Mouse (Mus musculus): Measurements from ENCODE around the gene Olfr228. TPM values are rescaled to one million over a fixed set of nuclear protein-coding genes. Genes with fewer than 3 reads are reported as not detected.
"Not testable (repeated sequence)": the region's sequence is repeated elsewhere in the genome, so short reads cannot be mapped to it uniquely, and the experiment has no call there.

Olfr228 gene
- polyA plus RNA-seq (2015; fragmentation: Nextera tagmentation; extraction: Ambion mirVana), result not detected in 2 replicates

DNA sequence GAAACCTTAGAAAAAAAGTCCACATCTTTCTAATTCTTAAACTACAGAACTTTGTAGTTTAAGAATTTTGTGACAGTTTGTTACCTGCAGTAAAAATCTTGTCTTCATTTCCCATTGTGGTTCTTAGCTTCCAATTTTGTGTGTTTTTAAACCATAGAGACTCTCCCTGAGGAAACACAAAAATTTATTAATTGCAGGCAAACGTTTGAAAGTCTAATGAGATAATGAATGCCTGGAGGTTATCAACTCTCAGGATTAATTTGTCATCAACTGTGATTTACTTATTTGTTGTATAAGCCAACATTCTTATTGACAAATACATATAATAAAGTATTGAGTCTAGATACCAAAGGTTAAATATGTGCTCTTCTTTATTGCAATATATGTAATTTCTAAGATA is at the start of gene Olfr228:
Gene Olfr228 (minus strand): TSS at position 101 of the 400 bp plus-strand sequence.
- no peak within 1 kb of the TSS for H3K9ac ChIP-seq (ENCODE audit: low read depth, low read length)
- no peaks in the 10 kb centered on the region for H3K9me3 ChIP-seq (replicated peaks; ENCODE audit: control insufficient read depth, low read length)
- no peaks in the 10 kb centered on the region for H3K36me3 ChIP-seq (ENCODE audit: control insufficient read depth, insufficient read depth)
- H3K4me3 ChIP-seq (ENCODE audit: low read depth, low read length), result no peak within 1 kb of the TSS
- no peaks in the 10 kb centered on the region for H3K4me1 ChIP-seq (ENCODE audit: control insufficient read depth, low read depth, low read length)
- H3K27ac ChIP-seq (ENCODE audit: low read length), result no peak within 1 kb of the TSS
- no peak within 1 kb of the TSS for H3K4me2 ChIP-seq (ENCODE audit: low read depth, low read length)
- 28% methylated on average over 1 of the region's 1 CpGs for WGBS (ENCODE audit: insufficient replicate concordance)
- ATAC-seq (ENCODE audit: low read depth), result no peak
- H3K27me3 ChIP-seq (ENCODE audit: control insufficient read depth, insufficient read depth, low read depth, low read length), result no peaks in the 10 kb centered on the region

DNA sequence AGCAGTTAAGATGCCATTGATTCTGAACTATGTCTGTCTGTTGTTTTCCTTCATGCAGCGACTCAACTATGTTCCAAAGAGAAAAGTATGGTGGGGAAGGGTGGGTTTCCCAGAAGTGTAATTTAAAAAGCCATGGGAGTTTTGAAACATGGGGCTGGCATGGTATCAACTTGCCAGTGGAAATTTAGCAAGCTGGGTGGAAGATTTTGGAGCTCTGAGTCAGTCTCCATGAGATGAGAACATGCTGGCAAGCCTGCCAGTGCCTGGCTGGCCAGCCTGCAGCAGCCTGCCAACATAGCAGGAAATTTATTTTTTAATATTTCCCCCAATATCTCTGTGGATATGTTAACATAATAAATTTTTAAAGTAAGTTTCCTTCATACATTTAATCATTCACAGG is 43.8 kb upstream of the Olfr228 start:
- Histone ChIP-seq H3K27me3 (ENCODE audit: control insufficient read depth, insufficient read depth, low read depth, low read length) (no peaks in the 10 kb centered on the region), H3K4me1 (ENCODE audit: control insufficient read depth, low read depth, low read length) (no peaks in the 10 kb centered on the region), H3K36me3 (ENCODE audit: control insufficient read depth, insufficient read depth) (no peaks in the 10 kb centered on the region), H3K4me3 (ENCODE audit: low read depth, low read length) (no peak overlapping the region), H3K9me3 (replicated peaks; ENCODE audit: control insufficient read depth, low read length) (no peaks in the 10 kb centered on the region; the same call in 1 of the 2 replicates), H3K9ac (ENCODE audit: low read depth, low read length) (no peak overlapping the region), H3K4me2 (ENCODE audit: low read depth, low read length) (no peak overlapping the region), H3K27ac (ENCODE audit: low read length) (no peak overlapping the region)
- 43% methylated on average over 1 of the region's 1 CpGs for WGBS (ENCODE audit: insufficient replicate concordance)
- no peak for ATAC-seq (ENCODE audit: low read depth)

DNA sequence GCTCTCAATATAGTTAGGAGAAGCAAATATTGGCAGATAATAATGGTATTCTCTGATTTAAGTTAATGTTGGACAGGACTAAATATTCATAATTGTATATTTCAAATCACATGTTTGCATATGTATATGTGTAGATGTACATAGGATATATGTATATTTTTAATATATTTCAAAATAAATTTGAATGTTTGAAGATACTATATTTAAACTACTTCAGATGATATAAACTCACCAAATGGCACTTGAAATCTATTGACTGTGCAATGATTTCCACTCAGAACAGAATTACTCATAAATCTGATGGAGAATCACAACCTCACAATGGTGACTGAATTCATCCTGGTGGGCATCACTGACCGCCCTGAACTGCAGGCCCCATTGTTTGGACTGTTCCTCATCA is 21.0 kb upstream of the Olfr228 start, which contains the start of gene Olfr1076:
Gene Olfr1076 (plus strand): TSS at position 301 of the 400 bp plus-strand sequence.
- no peak for ATAC-seq (ENCODE audit: low read depth)
- no peaks in the 10 kb centered on the region for H3K27me3 ChIP-seq (ENCODE audit: control insufficient read depth, insufficient read depth, low read depth, low read length)
- WGBS (ENCODE audit: insufficient replicate concordance), result 61% methylated on average over 1 of the region's 1 CpGs

DNA sequence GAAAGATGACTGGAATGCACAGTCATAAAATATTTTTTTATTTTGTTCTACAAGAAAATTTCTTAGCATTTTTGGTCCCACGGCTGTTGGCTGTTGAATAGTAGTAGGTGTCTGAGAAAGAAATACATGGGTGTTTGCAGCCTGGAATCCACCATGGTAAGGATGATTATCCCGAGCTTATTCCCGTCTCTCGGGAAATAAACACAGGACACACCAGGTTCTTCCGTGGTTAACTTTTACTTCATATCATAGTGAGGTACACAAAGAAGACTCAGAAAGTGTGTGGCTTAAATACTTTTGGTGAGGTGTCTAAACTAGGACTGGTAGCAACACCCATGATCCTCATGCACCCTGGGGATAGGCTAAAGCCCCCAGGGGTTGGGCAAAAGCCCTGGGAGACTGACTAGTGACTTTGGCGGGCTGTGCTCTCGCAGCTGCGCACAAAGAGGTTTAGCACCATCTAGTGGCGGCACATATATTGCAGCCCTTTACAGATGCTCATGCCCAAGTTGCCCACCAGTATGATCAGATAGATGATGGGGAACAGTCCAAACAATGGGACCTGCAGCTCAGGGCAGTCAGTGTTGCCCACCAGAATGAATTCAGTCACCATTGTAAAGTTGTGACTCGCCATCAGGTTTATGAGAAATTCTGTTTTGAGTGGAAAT is 22.6 kb downstream of the Olfr228 start:
- Histone ChIP-seq H3K27me3 (ENCODE audit: control insufficient read depth, insufficient read depth, low read depth, low read length) (no peaks in the 10 kb centered on the region), H3K9ac (ENCODE audit: low read depth, low read length) (no peak overlapping the region), H3K4me2 (ENCODE audit: low read depth, low read length) (no peak overlapping the region), H3K27ac (ENCODE audit: low read length) (no peak overlapping the region), H3K4me3 (ENCODE audit: low read depth, low read length) (no peak overlapping the region), H3K4me1 (ENCODE audit: control insufficient read depth, low read depth, low read length) (no peaks in the 10 kb centered on the region), H3K9me3 (replicated peaks; ENCODE audit: control insufficient read depth, low read length) (no peaks in the 10 kb centered on the region), H3K36me3 (ENCODE audit: control insufficient read depth, insufficient read depth) (no peaks in the 10 kb centered on the region)
- ATAC-seq (ENCODE audit: low read depth), result no peak
- 29% methylated on average over 10 of the region's 10 CpGs for WGBS (ENCODE audit: insufficient replicate concordance)

More for the DNA sequence above, 21.0 kb upstream of the Olfr228 start, which contains the start of gene Olfr1076:
- Histone ChIP-seq H3K27ac (ENCODE audit: low read length) (no peak within 1 kb of the TSS), H3K9me3 (replicated peaks; ENCODE audit: control insufficient read depth, low read length) (no peaks in the 10 kb centered on the region), H3K4me2 (ENCODE audit: low read depth, low read length) (no peak within 1 kb of the TSS), H3K4me1 (ENCODE audit: control insufficient read depth, low read depth, low read length) (no peaks in the 10 kb centered on the region), H3K36me3 (ENCODE audit: control insufficient read depth, insufficient read depth) (no peaks in the 10 kb centered on the region), H3K4me3 (ENCODE audit: low read depth, low read length) (no peak within 1 kb of the TSS), H3K9ac (ENCODE audit: low read depth, low read length) (no peak within 1 kb of the TSS)

DNA sequence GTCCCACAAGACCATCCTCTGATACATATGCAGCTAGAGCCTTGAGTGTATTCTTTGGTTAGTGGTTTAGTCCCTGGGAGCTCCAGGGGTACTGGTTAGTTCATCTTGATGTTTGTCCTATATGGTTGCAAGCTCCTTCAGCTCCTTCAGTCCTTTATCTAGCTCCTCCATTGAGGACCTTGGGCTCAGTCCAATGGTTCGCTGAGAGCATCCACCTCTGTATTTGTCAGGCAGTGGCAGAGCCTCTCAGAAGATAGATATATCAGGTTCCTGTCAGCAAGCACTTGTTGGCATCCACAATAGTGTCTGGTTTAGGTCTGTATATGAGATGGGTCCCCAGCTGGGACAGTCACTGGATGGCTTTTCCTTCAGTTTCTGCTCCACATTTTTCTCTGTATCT is 26.8 kb downstream of the Olfr228 start:
- ATAC-seq (ENCODE audit: low read depth), result no peak
- Histone ChIP-seq H3K27ac (ENCODE audit: low read length) (no peak overlapping the region), H3K9ac (ENCODE audit: low read depth, low read length) (no peak overlapping the region), H3K36me3 (ENCODE audit: control insufficient read depth, insufficient read depth) (no peaks in the 10 kb centered on the region), H3K4me3 (ENCODE audit: low read depth, low read length) (no peak overlapping the region), H3K4me1 (ENCODE audit: control insufficient read depth, low read depth, low read length) (no peaks in the 10 kb centered on the region), H3K9me3 (replicated peaks; ENCODE audit: control insufficient read depth, low read length) (no peaks in the 10 kb centered on the region), H3K27me3 (ENCODE audit: control insufficient read depth, insufficient read depth, low read depth, low read length) (no peaks in the 10 kb centered on the region), H3K4me2 (ENCODE audit: low read depth, low read length) (no peak overlapping the region)
- 67% methylated on average over 1 of the region's 1 CpGs for WGBS (ENCODE audit: insufficient replicate concordance)

DNA sequence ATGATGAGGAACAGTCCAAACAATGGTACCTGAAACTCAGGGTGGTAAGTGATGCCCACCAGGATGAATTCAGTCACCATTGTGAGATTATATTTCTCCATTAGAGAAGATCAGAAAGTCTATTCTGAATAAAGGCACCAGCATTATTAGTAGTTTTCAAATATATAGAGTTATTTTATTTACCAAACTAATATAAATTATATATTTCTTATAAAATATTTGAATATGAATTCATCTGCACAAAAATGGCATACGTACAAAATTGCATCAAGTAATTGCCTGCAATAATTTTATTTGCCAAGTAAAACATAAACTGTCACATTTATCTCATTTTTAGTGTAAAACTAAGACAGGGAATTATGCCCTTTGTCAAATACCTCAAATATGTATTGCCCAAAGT is 31.0 kb downstream of the Olfr228 start, which contains the start of gene Olfr1066:
Gene Olfr1066 (minus strand): TSS at position 101 of the 400 bp plus-strand sequence.
- 51% methylated on average over 1 of the region's 1 CpGs for WGBS (ENCODE audit: insufficient replicate concordance)
- no peaks in the 10 kb centered on the region for H3K27me3 ChIP-seq (ENCODE audit: control insufficient read depth, insufficient read depth, low read depth, low read length)
- H3K4me2 ChIP-seq (ENCODE audit: low read depth, low read length), result no peak within 1 kb of the TSS
- H3K9ac ChIP-seq (ENCODE audit: low read depth, low read length), result no peak within 1 kb of the TSS
- no peaks in the 10 kb centered on the region for H3K9me3 ChIP-seq (replicated peaks; ENCODE audit: control insufficient read depth, low read length)
- no peak within 1 kb of the TSS for H3K4me3 ChIP-seq (ENCODE audit: low read depth, low read length)
- H3K27ac ChIP-seq (ENCODE audit: low read length), result no peak within 1 kb of the TSS
- ATAC-seq (ENCODE audit: low read depth), result no peak
- no peaks in the 10 kb centered on the region for H3K36me3 ChIP-seq (ENCODE audit: control insufficient read depth, insufficient read depth)
- H3K4me1 ChIP-seq (ENCODE audit: control insufficient read depth, low read depth, low read length), result no peaks in the 10 kb centered on the region

DNA sequence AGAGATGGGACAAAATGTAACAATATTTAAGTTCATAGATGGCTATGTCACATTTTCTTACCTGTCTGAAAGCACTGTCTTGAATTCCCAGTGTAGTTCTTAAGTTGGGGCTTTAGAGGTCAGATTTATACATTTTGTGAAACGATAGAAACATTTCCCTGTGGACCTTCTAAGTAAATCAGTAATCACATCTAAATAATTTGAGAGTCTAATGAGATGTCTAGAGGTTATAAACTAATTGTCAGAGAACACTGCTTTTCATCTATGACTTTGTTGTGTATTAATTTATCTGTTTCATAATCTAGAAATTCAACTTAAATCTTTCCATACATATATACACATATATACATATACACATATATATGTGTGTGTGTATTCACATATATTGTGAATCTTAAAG is 36.7 kb downstream of the Olfr228 start, which contains the start of gene Olfr1065:
Gene Olfr1065 (minus strand): TSS at position 101 of the 400 bp plus-strand sequence.
- H3K27ac ChIP-seq (ENCODE audit: low read length); H3K9me3 ChIP-seq (replicated peaks; ENCODE audit: control insufficient read depth, low read length); ATAC-seq (ENCODE audit: low read depth); H3K4me3 ChIP-seq (ENCODE audit: low read depth, low read length); H3K9ac ChIP-seq (ENCODE audit: low read depth, low read length); H3K4me2 ChIP-seq (ENCODE audit: low read depth, low read length); H3K4me1 ChIP-seq (ENCODE audit: control insufficient read depth, low read depth, low read length); H3K36me3 ChIP-seq (ENCODE audit: control insufficient read depth, insufficient read depth); H3K27me3 ChIP-seq (ENCODE audit: control insufficient read depth, insufficient read depth, low read depth, low read length): not testable (repeated sequence)
- no CpG with 5 or more reads among the region's 1 CpGs for WGBS (ENCODE audit: insufficient replicate concordance)

DNA sequence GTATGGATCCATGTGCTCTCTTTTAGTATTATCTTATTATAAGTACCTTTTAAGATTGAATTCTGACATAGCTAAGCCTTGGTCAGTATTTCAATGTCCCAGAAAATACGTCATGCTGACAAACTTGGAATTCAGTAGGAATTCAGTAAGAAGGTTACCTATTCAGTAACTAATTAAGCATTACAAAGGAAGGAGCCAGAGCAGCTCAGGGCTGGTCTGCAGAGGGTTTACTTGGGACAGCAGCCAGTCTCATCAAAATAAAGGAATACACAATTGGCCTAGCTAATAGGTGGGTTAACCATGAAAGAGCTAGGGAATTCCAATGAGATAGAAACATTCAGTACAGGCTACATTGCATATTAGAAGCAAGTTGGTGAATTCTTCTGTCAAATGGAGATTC is 45.1 kb downstream of the Olfr228 start:
- H3K4me2 ChIP-seq (ENCODE audit: low read depth, low read length); H3K4me3 ChIP-seq (ENCODE audit: low read depth, low read length); H3K9me3 ChIP-seq (replicated peaks; ENCODE audit: control insufficient read depth, low read length); H3K36me3 ChIP-seq (ENCODE audit: control insufficient read depth, insufficient read depth); H3K27ac ChIP-seq (ENCODE audit: low read length); ATAC-seq (ENCODE audit: low read depth); H3K4me1 ChIP-seq (ENCODE audit: control insufficient read depth, low read depth, low read length); H3K9ac ChIP-seq (ENCODE audit: low read depth, low read length); H3K27me3 ChIP-seq (ENCODE audit: control insufficient read depth, insufficient read depth, low read depth, low read length): not testable (repeated sequence)
- 58% methylated on average over 1 of the region's 1 CpGs for WGBS (ENCODE audit: insufficient replicate concordance)
